Mouse (Mus musculus): ENCODE measurements around the gene Egflam.
A peak's percentile ranks its signal among the peaks of the same experiment; 100 is the strongest.

The Egflam gene

GRCm38 (mm10) chr15:7215845-7216244 lies 182.3 kb downstream of the Egflam start:
- no peak for DNase-seq

- DNase-seq, result no peak
These were observed 184.5 kb downstream of the Egflam start for GRCm38 (mm10) chr15:7213683-7214082.

GRCm38 (mm10) chr15:7208180-7208579 lies 190.0 kb downstream of the Egflam start:
- no peak for DNase-seq

GRCm38 (mm10) chr15:7207292-7207691 lies 190.9 kb downstream of the Egflam start:
- DNase-seq, result no peak

GRCm38 (mm10) chr15:7206110-7206509 lies 192.1 kb downstream of the Egflam start:
- DNase-seq, result no peak

GRCm38 (mm10) chr15:7204917-7205316 lies 193.3 kb downstream of the Egflam start:
- DNase-seq, result no peak

GRCm38 (mm10) chr15:7203606-7204330 lies 194.4 kb downstream of the Egflam start:
- DNase-seq, result peak; percentile 36

- no peak for DNase-seq
These were observed 195.2 kb downstream of the Egflam start for GRCm38 (mm10) chr15:7202981-7203380.

GRCm38 (mm10) chr15:7201421-7202380 lies 196.5 kb downstream of the Egflam start:
- DNase-seq, result no peak

GRCm38 (mm10) chr15:7200286-7200685 lies 197.9 kb downstream of the Egflam start:
- DNase-seq, result no peak

- no peak for DNase-seq
These were observed 199.4 kb downstream of the Egflam start for GRCm38 (mm10) chr15:7198816-7199215.

GRCm38 (mm10) chr15:7197652-7198445 lies 200.3 kb downstream of the Egflam start:
- DNase-seq, result no peak

GRCm38 (mm10) chr15:7194748-7195221 lies 203.4 kb downstream of the Egflam start:
- DNase-seq, result no peak

GRCm38 (mm10) chr15:7194147-7194720 lies 204.0 kb downstream of the Egflam start:
- no peak for DNase-seq

GRCm38 (mm10) chr15:7192582-7192981 lies 205.6 kb downstream of the Egflam start:
- DNase-seq, result no peak

GRCm38 (mm10) chr15:7191074-7191473 lies 207.1 kb downstream of the Egflam start:
- DNase-seq, result no peak

GRCm38 (mm10) chr15:7189678-7190454 lies 208.3 kb downstream of the Egflam start:
- no peak for DNase-seq

GRCm38 (mm10) chr15:7187682-7188081 lies 210.5 kb downstream of the Egflam start:
- no peak for DNase-seq

GRCm38 (mm10) chr15:7180576-7180975 lies 217.6 kb downstream of the Egflam start:
- DNase-seq, result no peak

GRCm38 (mm10) chr15:7173776-7174175 lies 224.4 kb downstream of the Egflam start:
- DNase-seq, result no peak

- DNase-seq, result no peak
These were observed 224.8 kb downstream of the Egflam start for GRCm38 (mm10) chr15:7173346-7173745.

- DNase-seq, result peak; percentile 46
These were observed 225.3 kb downstream of the Egflam start for GRCm38 (mm10) chr15:7172875-7173274.

Measured in kidney, adult 18-20 months (tissue).